Mouse (Mus musculus): ENCODE measurements around the gene Kng2. TPM values are rescaled to one million over a fixed set of nuclear protein-coding genes. Genes with fewer than 3 reads are reported as not detected.
A peak's percentile ranks its signal among the peaks of the same experiment; 100 is the strongest.
"Not testable (repeated sequence)": the region's sequence is repeated elsewhere in the genome, so short reads cannot be mapped to it uniquely, and the experiment has no call there.

Kng2 gene
- total RNA-seq, 2 experiments from 2014 or later: 0.14 TPM; not detected in 1

DNA sequence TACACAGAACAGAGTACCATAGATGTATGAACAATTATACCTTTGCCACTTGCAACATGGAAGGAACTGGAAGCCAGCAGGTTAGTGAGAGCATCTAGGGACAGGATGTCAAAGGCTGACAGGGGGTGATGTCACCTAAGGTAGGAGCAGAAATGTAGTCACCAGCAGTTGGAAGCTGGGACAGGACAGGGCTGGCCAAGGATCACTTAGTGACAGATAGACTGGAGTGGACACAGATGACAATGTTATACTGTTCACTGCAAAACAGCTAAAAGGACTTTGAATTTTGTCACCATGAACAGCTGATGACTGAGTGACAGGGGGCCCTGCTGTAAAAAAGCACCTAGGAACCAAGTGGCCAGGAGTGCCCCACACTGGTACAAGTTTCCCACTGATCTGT, 2.7 kb downstream of the Kng2 start:
- intact Hi-C loops (cut with DNase I): no loop called here
- DNase-seq: no peak
- H3K27ac ChIP-seq: no peak overlapping the region

DNA sequence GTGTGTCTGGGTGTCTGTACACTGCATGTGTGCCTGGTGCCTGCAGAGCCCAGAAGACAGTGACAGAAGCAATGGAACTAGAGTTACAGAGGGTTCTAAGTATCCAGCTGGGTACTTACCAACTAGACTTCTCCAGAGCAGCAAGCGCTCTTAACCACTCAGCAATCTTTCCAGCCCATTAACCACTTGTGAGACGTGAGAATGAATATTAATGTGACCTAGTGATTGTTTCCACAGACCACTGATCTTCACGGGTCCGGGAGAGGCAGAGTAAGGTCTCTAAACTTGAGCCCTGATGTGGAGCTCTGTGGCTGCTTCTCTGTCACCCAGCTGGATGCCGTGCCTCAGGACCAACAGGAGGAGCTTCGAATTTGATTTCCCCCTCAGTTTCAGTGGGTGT, 4.2 kb downstream of the Kng2 start:
- Histone ChIP-seq H3K4me3 (no peak overlapping the region), H3K27ac (no peak overlapping the region)
- intact Hi-C loops (cut with DNase I): no loop called here
- DNase-seq: no peak
- TF ChIP-seq CTCF (IDR thresholded peaks at IDR 0.05): no peak

More for the DNA sequence above, 2.7 kb downstream of the Kng2 start:
- H3K4me3 ChIP-seq: no peak overlapping the region
- no peak for TF ChIP-seq CTCF (IDR thresholded peaks at IDR 0.05)

DNA sequence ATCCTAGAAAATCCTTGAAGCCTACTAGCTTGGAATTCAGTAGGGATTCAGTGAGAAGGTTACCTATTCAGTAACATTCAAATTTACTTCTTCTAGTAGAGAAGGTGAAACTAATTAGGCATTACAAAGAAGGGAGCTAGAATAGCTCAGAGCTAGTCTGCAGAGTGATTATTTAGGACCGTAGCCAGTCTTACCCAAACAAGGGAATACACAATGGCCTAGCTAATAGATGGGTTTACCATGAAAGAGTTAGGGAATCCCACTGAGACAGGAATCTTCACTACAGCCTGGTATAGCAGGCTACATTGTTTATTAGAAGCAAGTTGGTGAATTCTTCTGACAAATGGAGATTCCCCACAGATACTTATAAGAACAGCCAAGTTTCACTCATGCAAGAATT, 8.7 kb downstream of the Kng2 start:
- intact Hi-C loops (cut with DNase I); DNase-seq; H3K4me3 ChIP-seq; H3K27ac ChIP-seq: not testable (repeated sequence)

DNA sequence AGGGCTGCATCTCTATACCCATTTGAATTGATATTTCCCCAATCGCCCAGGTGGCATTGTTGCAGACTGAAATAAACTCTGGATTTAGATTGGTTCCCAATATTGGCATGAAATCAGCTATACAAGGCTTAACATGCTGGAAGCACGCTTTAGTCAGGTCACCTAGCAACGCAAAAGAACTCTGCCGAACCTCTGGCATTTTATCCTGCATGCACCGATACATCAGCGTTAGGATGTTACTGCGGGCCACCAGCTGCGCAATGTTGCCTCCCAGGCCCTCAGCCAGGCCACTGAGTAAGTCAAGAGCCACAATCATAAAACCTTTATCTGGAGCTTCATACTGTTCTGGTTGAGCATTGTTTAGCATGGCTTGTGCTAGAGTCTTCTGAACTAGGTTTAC, 14.6 kb downstream of the Kng2 start:
- H3K4me3 ChIP-seq; intact Hi-C loops (cut with DNase I); DNase-seq; H3K27ac ChIP-seq: not testable (repeated sequence)

DNA sequence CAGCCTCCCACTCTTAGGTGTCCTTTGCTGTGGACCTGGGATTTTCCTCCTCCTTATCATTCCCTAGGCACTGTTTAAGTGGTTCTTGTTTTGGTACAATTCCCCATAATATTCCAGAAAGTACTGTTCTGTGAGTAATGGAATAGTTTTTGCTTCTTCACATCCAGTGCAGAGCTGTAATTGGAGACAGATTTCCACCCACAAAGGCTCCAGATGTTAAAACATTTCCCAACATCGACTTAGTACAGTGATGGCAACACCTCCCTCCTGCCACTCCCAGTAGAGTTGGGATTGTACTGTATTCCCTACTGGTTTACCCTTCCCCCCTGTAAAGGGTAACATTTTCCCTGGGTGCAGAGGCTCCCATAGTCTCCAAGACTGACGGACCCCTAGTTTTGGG, 15.5 kb downstream of the Kng2 start:
- H3K4me3 ChIP-seq; intact Hi-C loops (cut with DNase I): not testable (repeated sequence)

DNA sequence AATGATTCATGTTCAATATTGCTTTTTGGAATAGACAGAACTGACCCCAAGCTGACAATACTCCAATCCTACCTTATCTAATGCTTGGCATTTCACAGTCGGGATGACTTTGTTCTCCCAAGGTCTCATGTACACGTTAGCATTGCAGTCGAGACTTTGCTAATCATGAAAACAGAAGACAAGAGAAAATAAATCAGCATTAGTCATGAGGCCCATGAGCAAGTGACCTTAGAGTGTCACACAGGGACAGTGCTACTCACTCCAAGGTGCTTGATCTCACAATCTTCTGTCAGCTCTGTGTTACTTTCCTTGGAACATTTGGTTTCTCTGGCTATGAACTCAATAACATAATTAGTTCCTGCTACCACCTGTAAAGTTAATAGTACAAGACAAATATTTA, 32.3 kb downstream of the Kng2 start:
- DNase-seq; intact Hi-C loops (cut with DNase I); H3K27ac ChIP-seq; H3K4me3 ChIP-seq: not testable (repeated sequence)

More for the DNA sequence above, 15.5 kb downstream of the Kng2 start:
- not testable (repeated sequence) for H3K27ac ChIP-seq, DNase-seq

DNA sequence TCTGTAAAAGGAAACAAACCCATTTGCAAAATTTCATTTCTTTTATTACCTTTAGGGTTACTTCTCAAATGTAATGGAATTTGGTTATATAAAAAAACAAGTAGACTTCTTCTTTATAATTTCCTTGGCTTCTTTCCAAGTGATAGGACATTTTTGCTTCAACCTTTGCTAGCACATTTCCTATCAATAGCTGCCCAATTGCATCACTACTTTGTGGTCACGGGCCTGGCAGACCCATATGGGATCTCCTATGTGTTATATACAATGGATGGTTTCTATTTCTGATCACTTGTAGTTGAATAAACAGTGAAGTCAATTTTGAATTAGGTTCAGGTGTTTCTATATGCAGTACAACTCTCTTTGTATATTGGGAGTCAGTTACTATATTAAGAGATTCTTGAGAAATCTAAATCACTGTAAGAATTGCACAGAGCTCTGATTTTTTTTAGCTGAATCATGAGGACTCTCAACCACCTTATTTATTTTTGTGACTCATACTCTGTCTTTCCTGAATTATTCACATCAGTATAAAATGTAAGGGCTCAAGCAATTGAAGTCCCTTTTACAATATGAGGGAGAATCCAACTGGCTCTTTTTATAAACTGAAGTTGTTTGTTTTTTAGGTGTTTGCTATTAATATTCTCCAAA, 61.8 kb downstream of the Kng2 start:
- DNase-seq: no peak
- intact Hi-C loops (cut with DNase I): no loop called here
- H3K27ac ChIP-seq: no peak overlapping the region
- no peak overlapping the region for H3K4me3 ChIP-seq
- no peak for TF ChIP-seq CTCF (IDR thresholded peaks at IDR 0.05)

DNA sequence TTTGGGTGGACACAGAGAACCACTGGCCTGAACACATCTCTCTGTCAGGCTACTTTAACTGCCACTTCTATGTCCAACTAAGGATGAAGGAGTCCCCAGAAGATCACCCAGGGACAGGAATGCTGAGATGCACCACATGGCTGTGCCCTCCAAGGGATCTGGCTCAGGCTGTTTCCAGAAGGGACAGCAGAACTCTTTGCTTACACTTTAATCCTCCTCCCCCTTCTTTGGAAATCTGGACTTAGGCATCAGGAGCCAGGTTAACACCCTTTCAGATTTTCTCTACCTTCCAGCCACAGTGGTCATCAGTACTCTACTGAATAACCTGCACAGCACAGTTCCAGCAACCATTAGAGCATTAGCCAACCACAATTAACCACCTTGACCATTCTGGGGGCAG, 66.0 kb downstream of the Kng2 start:
- Histone ChIP-seq H3K27ac (no peak overlapping the region), H3K4me3 (no peak overlapping the region)
- DNase-seq: no peak
- TF ChIP-seq CTCF (IDR thresholded peaks at IDR 0.05): no peak
- intact Hi-C loops (cut with DNase I): no loop called here

DNA sequence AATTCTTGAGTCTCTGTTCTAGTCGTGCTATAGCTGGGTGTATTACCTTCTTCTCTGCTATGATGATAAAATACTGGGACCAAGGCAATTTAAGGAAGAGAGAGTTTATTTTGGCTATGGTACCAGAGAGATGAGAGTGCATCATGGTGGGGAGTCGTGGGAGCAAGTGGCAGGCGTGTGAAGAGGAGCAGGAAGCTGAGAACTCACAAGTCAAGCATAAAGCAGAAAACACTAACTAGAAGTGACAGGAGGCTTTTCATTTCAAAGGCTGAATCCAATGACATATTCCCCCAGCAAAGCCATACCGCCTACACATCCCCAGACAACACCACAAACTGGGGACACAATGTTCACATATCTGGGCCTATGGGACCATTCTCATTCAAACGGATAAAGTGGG, 67.0 kb downstream of the Kng2 start:
- no peak overlapping the region for H3K4me3 ChIP-seq
- intact Hi-C loops (cut with DNase I): no loop called here
- no peak for TF ChIP-seq CTCF (IDR thresholded peaks at IDR 0.05)
- no peak for DNase-seq
- no peak overlapping the region for H3K27ac ChIP-seq

DNA sequence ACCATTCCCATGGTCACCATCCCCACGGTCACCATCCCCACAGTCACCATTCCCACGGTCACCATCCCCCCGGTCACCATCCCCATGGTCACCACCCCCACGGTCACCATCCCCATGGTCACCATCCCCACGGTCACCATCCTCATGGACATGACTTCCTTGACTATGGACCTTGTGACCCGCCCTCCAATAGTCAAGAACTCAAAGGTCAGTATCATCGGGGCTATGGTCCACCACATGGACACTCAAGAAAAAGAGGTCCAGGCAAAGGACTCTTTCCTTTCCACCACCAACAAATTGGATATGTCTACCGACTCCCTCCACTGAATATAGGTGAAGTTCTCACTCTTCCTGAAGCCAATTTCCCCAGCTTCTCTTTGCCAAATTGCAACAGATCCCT, 68.2 kb downstream of the Kng2 start:
- no peak overlapping the region for H3K4me3 ChIP-seq
- no peak overlapping the region for H3K27ac ChIP-seq
- no peak for DNase-seq
- no peak for TF ChIP-seq CTCF (IDR thresholded peaks at IDR 0.05)
- intact Hi-C loops (cut with DNase I): no loop called here

DNA sequence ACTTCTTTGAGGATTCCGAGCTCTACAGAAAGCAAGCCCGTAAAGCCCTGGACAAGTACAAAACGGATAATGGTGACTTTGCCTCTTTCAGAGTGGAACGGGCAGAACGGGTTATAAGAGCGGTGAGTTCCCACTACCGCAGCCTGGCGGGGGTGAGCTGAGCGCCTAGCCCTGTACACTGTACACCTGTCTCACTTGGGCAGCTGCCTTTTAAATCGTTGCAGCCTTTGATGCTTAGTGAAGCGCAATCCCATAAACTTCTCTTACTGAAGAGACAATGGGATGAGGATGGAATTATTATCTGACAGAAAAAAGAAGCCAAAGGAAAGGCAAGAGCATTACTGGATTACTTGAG, 73.2 kb downstream of the Kng2 start:
- no peak for TF ChIP-seq CTCF (IDR thresholded peaks at IDR 0.05)
- intact Hi-C loops (cut with DNase I): no loop called here
- Histone ChIP-seq H3K4me3 (no peak overlapping the region), H3K27ac (no peak overlapping the region)
- no peak for DNase-seq

DNA sequence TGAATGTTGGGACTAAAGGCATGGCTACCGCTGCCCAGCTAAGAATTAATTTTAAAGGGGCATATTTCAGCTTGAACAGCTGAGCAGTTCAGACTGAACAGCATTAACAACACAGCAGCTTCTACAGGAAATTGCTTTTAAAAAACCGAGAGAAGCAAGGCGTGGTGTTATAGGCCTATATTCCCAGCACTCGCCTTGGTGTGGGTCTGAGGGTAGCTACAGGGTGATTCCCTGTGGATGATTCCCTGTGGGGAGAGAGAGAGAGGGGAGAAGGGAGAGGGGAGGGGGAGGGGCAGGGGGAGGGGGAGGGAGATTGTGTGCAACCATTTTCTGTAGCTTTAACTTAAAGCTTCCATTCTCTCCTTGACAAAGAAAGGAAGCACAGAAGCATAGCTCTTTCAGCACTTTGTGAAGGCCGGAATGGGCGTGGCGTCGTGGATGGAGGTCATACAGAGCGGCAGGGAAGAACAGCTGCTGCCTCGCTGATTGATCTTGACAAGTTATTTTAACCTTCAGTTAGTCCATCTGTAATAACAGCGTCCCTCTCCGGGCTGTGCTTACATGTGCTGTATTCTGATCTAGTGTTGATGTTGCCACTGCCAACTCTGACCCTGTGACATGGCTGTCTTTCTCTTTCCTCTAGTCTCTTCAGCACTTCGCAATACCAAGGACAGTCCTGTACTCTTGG, 73.7 kb downstream of the Kng2 start:
- DNase-seq: no peak
- intact Hi-C loops (cut with DNase I): no loop called here
- TF ChIP-seq CTCF (IDR thresholded peaks at IDR 0.05): no peak
- no peak overlapping the region for H3K27ac ChIP-seq
- H3K4me3 ChIP-seq: no peak overlapping the region

DNA sequence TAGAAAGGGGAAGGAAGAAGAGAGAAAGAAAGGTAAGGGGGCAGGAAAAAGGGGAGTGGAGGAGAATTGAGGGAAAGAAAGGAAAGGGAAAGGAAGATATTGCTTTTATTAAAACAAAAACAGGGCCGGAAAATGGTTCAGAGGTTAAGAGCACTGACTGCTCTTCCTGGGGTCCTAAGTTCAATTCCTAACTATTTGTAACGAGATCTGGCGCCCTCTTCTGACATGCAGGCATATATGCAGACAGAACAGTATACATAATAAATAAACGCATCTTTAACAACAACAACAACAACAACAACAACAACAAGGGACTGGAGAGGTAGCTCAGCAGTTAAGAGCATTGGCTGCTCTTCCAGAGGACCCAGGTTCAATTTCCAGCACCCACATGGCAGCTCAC, 76.2 kb downstream of the Kng2 start:
- H3K4me3 ChIP-seq: no peak overlapping the region
- intact Hi-C loops (cut with DNase I): no loop called here
- H3K27ac ChIP-seq: no peak overlapping the region
- TF ChIP-seq CTCF (IDR thresholded peaks at IDR 0.05): peak; percentile 14; the same call in 1 of the 2 replicates
- DNase-seq: no peak

DNA sequence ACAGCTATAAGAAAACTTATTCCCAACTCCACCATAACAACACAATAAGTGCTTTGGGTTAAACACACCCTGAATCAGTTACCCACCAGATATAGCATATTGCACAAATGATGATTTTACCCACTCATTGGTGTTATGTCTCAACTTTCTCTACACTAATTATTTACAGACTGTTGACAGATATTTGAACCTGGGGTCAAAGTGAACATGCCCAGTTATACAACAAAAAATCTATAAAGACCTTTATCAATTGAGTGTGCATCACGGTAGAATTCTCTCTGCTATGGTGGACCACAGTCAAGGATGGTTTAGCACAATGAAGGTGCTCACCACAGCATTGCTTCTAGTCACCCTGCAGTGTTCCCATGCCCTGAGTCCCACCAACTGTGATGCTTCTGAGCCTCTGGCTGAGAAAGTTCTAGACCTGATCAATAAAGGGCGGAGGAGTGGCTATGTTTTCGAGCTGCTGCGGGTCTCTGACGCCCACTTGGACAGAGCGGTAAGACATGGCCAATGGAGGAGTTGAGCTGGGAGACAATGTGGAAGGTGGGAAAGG, 78.4 kb downstream of the Kng2 start, which contains the start of gene Hrg:
Gene Hrg, plus strand, starts transcription at position 233 of the 556 bp plus-strand sequence.
- TF ChIP-seq CTCF (IDR thresholded peaks at IDR 0.05): no peak
- Histone ChIP-seq H3K27ac (no peak within 1 kb of the TSS), H3K4me3 (no peak within 1 kb of the TSS)
- no peak for DNase-seq
- intact Hi-C loops (cut with DNase I): no loop called here
